Mouse (Mus musculus): ENCODE results near the gene Csf2rb2. TPM values are rescaled to one million over a fixed set of nuclear protein-coding genes. Genes with fewer than 3 reads are reported as not detected.

Gene Csf2rb2
- polyA plus RNA-seq (2014; fragmentation: Illumina TruSeq; extraction: RNeasy Lipid Tissue Mini Kit (QIAGEN cat#74804); ENCODE audit: low read depth, low replicate concordance) = 0.73 TPM

GRCm38 (mm10) chr15:78305341-78305933 is at the start of gene Csf2rb2:
Csf2rb2 (minus strand) TSS chr15:78305721.

GRCm38 (mm10) chr15:78325671-78326339 is 20.3 kb upstream of the Csf2rb2 start, which contains the start of gene Csf2rb:
Csf2rb (plus strand) TSS chr15:78325752.

GRCm38 (mm10) chr15:78244695-78245492 is 60.6 kb downstream of the Csf2rb2 start, which contains the start of gene Ncf4:
Ncf4 (plus strand) TSS chr15:78244801.

Other genes with a start within 250 kb of the Csf2rb2 start
- gene Cacng2, start 185.7 kb downstream of the Csf2rb2 start, polyA plus RNA-seq (2014; fragmentation: Illumina TruSeq; extraction: RNeasy Lipid Tissue Mini Kit (QIAGEN cat#74804); ENCODE audit: low read depth, low replicate concordance) = not detected
- 13.9 TPM for gene Ift27, start 131.6 kb downstream of the Csf2rb2 start, polyA plus RNA-seq (2014; fragmentation: Illumina TruSeq; extraction: RNeasy Lipid Tissue Mini Kit (QIAGEN cat#74804); ENCODE audit: low read depth, low replicate concordance)
- gene Pvalb, start 99.3 kb downstream of the Csf2rb2 start, polyA plus RNA-seq (2014; fragmentation: Illumina TruSeq; extraction: RNeasy Lipid Tissue Mini Kit (QIAGEN cat#74804); ENCODE audit: low read depth, low replicate concordance) = 1.9 TPM
- 3.0 TPM for gene Ncf4, start 60.9 kb downstream of the Csf2rb2 start, polyA plus RNA-seq (2014; fragmentation: Illumina TruSeq; extraction: RNeasy Lipid Tissue Mini Kit (QIAGEN cat#74804); ENCODE audit: low read depth, low replicate concordance)
- gene Csf2rb, start 20.0 kb upstream of the Csf2rb2 start, polyA plus RNA-seq (2014; fragmentation: Illumina TruSeq; extraction: RNeasy Lipid Tissue Mini Kit (QIAGEN cat#74804); ENCODE audit: low read depth, low replicate concordance) = 0.50 TPM
- not detected for gene Tex33, start 90.2 kb upstream of the Csf2rb2 start, polyA plus RNA-seq (2014; fragmentation: Illumina TruSeq; extraction: RNeasy Lipid Tissue Mini Kit (QIAGEN cat#74804); ENCODE audit: low read depth, low replicate concordance)
- gene Tst, start 100.2 kb upstream of the Csf2rb2 start, polyA plus RNA-seq (2014; fragmentation: Illumina TruSeq; extraction: RNeasy Lipid Tissue Mini Kit (QIAGEN cat#74804); ENCODE audit: low read depth, low replicate concordance) = 26.6 TPM
- 56.8 TPM for gene Mpst, start 100.7 kb upstream of the Csf2rb2 start, polyA plus RNA-seq (2014; fragmentation: Illumina TruSeq; extraction: RNeasy Lipid Tissue Mini Kit (QIAGEN cat#74804); ENCODE audit: low read depth, low replicate concordance)
- 24.6 TPM for gene Kctd17, start 122.8 kb upstream of the Csf2rb2 start, polyA plus RNA-seq (2014; fragmentation: Illumina TruSeq; extraction: RNeasy Lipid Tissue Mini Kit (QIAGEN cat#74804); ENCODE audit: low read depth, low replicate concordance)
- not detected for gene Tmprss6, start 162.9 kb upstream of the Csf2rb2 start, polyA plus RNA-seq (2014; fragmentation: Illumina TruSeq; extraction: RNeasy Lipid Tissue Mini Kit (QIAGEN cat#74804); ENCODE audit: low read depth, low replicate concordance)
- 0.21 TPM for gene Il2rb, start 189.6 kb upstream of the Csf2rb2 start, polyA plus RNA-seq (2014; fragmentation: Illumina TruSeq; extraction: RNeasy Lipid Tissue Mini Kit (QIAGEN cat#74804); ENCODE audit: low read depth, low replicate concordance)
- 10.5 TPM for gene C1qtnf6, start 225.7 kb upstream of the Csf2rb2 start, polyA plus RNA-seq (2014; fragmentation: Illumina TruSeq; extraction: RNeasy Lipid Tissue Mini Kit (QIAGEN cat#74804); ENCODE audit: low read depth, low replicate concordance)
- not detected for gene Sstr3, start 239.0 kb upstream of the Csf2rb2 start, polyA plus RNA-seq (2014; fragmentation: Illumina TruSeq; extraction: RNeasy Lipid Tissue Mini Kit (QIAGEN cat#74804); ENCODE audit: low read depth, low replicate concordance)